Mouse (Mus musculus): ENCODE measurements around the gene Cd3e.
"Not testable (repeated sequence)": the region's sequence is repeated elsewhere in the genome, so short reads cannot be mapped to it uniquely, and the experiment has no call there.

Gene Cd3e

DNA sequence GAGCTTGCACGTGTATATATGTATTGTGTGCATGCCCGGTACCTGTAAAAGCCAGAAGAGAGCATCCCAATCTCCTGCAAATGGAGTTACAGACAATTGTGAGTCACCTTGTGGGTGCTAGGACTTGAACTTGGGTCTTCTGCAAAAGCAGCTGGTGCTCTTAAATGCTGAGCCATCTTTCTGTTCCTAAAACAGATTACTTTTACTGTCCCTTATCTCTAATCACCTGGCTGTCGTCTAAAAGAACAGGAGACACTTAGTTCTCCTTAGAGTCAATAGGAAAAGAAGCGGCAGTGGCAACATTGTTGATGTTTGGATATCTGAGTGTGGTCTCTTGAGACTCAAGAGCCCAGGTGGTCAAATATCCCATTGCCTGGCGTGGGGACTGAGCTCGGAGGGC lies 31.6 kb downstream of the Cd3e start:
- DNase-seq (ENCODE audit: low spot score), result no peak

- no peak for DNase-seq (ENCODE audit: low spot score)
Measured at GRCm38 (mm10) chr9:44969450-44969849, 40.0 kb downstream of the Cd3e start.

DNA sequence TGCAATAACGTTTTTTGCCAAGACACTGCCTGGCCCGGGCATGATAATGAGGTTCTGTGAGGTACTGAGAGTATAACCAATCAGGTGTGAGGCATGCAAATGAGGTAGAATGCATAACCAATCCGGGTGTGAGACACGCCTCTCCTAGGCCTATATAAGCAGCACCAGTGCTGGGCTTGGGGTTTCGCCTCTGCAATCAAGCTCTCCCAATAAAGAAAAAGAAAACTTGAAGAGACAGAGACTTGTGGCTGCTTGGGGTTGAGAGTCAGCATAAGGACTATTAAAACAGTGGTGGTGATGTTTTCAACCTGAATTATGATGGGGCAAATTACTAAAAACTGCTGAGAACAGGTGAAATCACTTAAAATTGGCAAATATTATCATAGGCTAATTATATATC lies 41.7 kb downstream of the Cd3e start:
- DNase-seq (ENCODE audit: low spot score), result not testable (repeated sequence)

GRCm38 (mm10) chr9:44966815-44967242 lies 42.6 kb downstream of the Cd3e start:
- DNase-seq (ENCODE audit: low spot score), result peak; percentile 9

GRCm38 (mm10) chr9:44965833-44966466 lies 43.5 kb downstream of the Cd3e start:
- DNase-seq (ENCODE audit: low spot score), result no peak

DNA sequence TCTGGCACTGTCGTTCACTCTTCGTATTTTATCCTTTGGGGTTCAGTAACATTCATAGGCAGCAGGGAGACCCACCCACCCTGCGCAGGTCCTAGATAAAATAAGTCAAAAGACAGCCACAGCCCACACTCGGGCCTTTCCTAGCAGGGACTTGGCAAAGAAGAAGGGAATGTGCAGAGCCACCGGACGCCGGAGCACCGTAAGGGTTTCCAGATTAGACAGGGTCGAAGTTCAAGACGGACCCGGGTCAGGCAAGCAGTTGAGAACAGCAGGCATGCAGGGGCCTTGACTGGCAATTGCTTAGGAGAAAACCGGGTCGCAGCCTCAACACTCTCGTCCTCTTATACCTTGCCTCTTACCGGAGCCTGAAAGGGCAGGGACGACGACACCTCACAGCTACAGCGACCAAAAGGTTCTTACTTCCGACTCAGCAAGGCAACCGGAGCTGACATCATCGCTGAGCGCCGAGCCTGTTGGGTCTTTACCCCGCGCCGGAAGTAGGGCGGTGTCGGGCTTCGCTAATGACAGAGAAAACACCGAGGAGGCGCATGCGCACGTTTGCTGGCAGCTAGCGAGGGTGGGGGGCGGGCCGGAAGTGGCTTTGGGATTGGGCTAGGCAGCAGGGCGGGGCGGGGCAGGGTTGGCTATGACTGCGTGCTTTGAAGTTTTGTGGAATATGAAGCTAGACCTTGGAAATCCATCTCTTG lies 44.1 kb downstream of the Cd3e start, which contains the start of gene Ube4a:
Gene Ube4a, minus strand, starts transcription at position 475 of the 707 bp plus-strand sequence.
- peak; percentile 99 for DNase-seq (ENCODE audit: low spot score)

- DNase-seq (ENCODE audit: low spot score), result no peak
Measured at GRCm38 (mm10) chr9:44954432-44954831, 55.0 kb downstream of the Cd3e start.
